Mouse (Mus musculus): ENCODE measurements at regions not wholly inside any gene's neighbourhood (a gene's known extent, or its start where the extent isn't known, plus 50 kb on each side); places are given as distances from the start of the nearest gene placed in this dataset.

GRCm38 (mm10) chr19:60300891-60301290 is 74.4 kb upstream of the Fam204a start:
- H3K27ac ChIP-seq: no peak overlapping the region
- H3K36me3 ChIP-seq (ENCODE audit: control insufficient read depth, insufficient read depth, low read length): no peaks in the 10 kb centered on the region
- 73% methylated on average over 2 of the region's 2 CpGs for WGBS
- DNase-seq: no peak
- H3K4me1 ChIP-seq (ENCODE audit: control insufficient read depth, insufficient read depth, low read length): no peaks in the 10 kb centered on the region
- no peaks in the 10 kb centered on the region for H3K27me3 ChIP-seq (ENCODE audit: control insufficient read depth, insufficient read depth, low read length)
- TF ChIP-seq CTCF (IDR thresholded peaks at IDR 0.05): no peak
- TF ChIP-seq POLR2A (IDR thresholded peaks at IDR 0.05; ENCODE audit: insufficient read depth, low read depth, low read length): no peak
- TF ChIP-seq EP300 (IDR thresholded peaks at IDR 0.05; ENCODE audit: insufficient read depth, low read depth, low read length): no peak
- H3K4me3 ChIP-seq: no peak overlapping the region
- no peak overlapping the region for H3K9ac ChIP-seq (ENCODE audit: low read depth, low read length)
- H3K79me2 ChIP-seq (replicated peaks; ENCODE audit: control insufficient read depth, insufficient read depth, low read length): no peaks in the 10 kb centered on the region
- intact Hi-C loops (cut with DNase I): no loop called here

DNA sequence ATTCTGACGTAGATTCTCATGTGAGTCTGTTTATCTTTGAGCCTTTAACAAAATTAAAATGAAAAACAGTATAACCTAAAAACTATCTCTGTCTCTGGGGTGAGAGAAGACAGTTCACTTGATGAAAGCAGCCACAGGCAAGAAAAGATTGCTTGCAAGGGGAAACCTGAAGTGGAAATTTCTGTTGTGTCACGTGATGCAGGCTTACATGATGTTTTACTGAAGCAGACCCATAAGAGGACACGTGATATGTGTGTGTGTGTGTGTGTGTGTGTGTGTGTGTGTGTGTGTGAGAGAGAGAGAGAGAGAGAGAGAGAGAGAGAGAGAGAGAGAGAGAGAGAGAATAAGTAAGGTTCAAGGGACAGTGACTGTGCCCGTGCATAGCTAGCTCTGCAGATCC is 63.7 kb upstream of the Fam204a start:
- Histone ChIP-seq H3K4me1 (ENCODE audit: control insufficient read depth, insufficient read depth, low read length) (no peaks in the 10 kb centered on the region), H3K27ac (no peak overlapping the region), H3K27me3 (ENCODE audit: control insufficient read depth, insufficient read depth, low read length) (peaks cover 2% of the 10 kb centered on the region; the same call in 1 of the 2 replicates), H3K4me3 (no peak overlapping the region), H3K79me2 (replicated peaks; ENCODE audit: control insufficient read depth, insufficient read depth, low read length) (no peaks in the 10 kb centered on the region), H3K9ac (ENCODE audit: low read depth, low read length) (no peak overlapping the region), H3K36me3 (ENCODE audit: control insufficient read depth, insufficient read depth, low read length) (no peaks in the 10 kb centered on the region)
- DNase-seq: no peak
- intact Hi-C loops (cut with DNase I): no loop called here
- WGBS: 62% methylated on average over 4 of the region's 4 CpGs
- TF ChIP-seq CTCF (IDR thresholded peaks at IDR 0.05) (no peak), EP300 (IDR thresholded peaks at IDR 0.05; ENCODE audit: insufficient read depth, low read depth, low read length) (no peak), POLR2A (IDR thresholded peaks at IDR 0.05; ENCODE audit: insufficient read depth, low read depth, low read length) (no peak)

DNA sequence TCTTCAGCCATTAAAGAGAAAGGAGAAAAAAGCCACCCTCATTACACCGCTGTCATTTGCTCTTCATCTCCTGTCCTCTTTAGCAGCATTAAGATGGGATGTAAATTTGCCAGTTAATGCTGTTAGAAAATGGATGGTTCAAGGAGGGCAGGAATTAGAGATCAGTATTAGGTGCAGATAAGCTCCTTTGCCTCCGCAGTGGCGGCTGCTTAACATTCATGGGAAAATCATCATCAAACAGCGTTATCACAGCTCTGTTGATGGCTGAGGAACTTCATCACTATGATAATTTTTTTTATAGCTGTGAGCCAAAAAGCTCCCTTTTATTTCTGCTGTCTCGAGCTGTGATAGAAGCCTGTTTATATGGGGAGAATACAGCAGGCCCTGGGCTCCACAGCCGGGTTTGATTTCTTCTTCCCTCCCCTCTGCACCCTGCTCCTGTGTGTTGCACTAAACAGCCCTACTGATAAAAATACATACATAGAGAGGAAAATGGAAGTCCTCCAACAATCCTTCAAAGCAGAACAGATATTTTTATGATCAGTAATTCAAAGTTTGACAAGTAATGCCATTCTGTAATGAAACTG is 60.4 kb upstream of the Fam204a start:
- Histone ChIP-seq H3K27ac (no peak overlapping the region), H3K4me1 (ENCODE audit: control insufficient read depth, insufficient read depth, low read length) (no peaks in the 10 kb centered on the region), H3K9ac (ENCODE audit: low read depth, low read length) (no peak overlapping the region), H3K79me2 (replicated peaks; ENCODE audit: control insufficient read depth, insufficient read depth, low read length) (no peaks in the 10 kb centered on the region), H3K4me3 (no peak overlapping the region), H3K27me3 (ENCODE audit: control insufficient read depth, insufficient read depth, low read length) (no peaks in the 10 kb centered on the region), H3K36me3 (ENCODE audit: control insufficient read depth, insufficient read depth, low read length) (no peaks in the 10 kb centered on the region)
- DNase-seq: no peak
- WGBS: 25% methylated on average over 6 of the region's 6 CpGs
- intact Hi-C loops (cut with DNase I): no loop called here
- no peak for TF ChIP-seq POLR2A (IDR thresholded peaks at IDR 0.05; ENCODE audit: insufficient read depth, low read depth, low read length)
- TF ChIP-seq EP300 (IDR thresholded peaks at IDR 0.05; ENCODE audit: insufficient read depth, low read depth, low read length): no peak
- TF ChIP-seq CTCF (IDR thresholded peaks at IDR 0.05): no peak

DNA sequence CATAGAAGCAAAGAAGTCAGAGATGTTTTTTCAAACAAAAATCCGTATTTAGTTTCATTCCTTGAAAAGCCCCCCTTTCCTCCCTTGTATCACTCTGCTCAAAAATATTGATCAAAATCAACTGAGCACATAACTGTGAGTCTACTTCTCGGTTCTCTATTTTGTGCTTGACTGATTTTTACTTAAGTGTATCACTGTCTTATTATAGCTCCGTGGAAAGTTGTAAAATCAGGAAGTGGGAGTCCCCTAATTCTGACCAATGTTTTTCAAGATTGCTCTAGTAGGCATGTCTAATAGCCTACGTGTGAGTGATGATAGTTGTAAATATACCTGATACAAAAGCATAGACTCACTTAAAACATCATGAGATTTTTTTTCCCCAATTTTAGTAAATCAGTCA is 58.4 kb upstream of the Fam204a start:
- Histone ChIP-seq H3K27me3 (ENCODE audit: control insufficient read depth, insufficient read depth, low read length) (no peaks in the 10 kb centered on the region), H3K9ac (ENCODE audit: low read depth, low read length) (no peak overlapping the region), H3K27ac (no peak overlapping the region), H3K79me2 (replicated peaks; ENCODE audit: control insufficient read depth, insufficient read depth, low read length) (no peaks in the 10 kb centered on the region), H3K36me3 (ENCODE audit: control insufficient read depth, insufficient read depth, low read length) (no peaks in the 10 kb centered on the region), H3K4me3 (no peak overlapping the region), H3K4me1 (ENCODE audit: control insufficient read depth, insufficient read depth, low read length) (no peaks in the 10 kb centered on the region)
- intact Hi-C loops (cut with DNase I): no loop called here
- no peak for DNase-seq
- no peak for TF ChIP-seq POLR2A (IDR thresholded peaks at IDR 0.05; ENCODE audit: insufficient read depth, low read depth, low read length)
- TF ChIP-seq CTCF (IDR thresholded peaks at IDR 0.05): no peak
- TF ChIP-seq EP300 (IDR thresholded peaks at IDR 0.05; ENCODE audit: insufficient read depth, low read depth, low read length): no peak
- WGBS: 58% methylated on average over 4 of the region's 4 CpGs

Data from heart, adult 2 months (tissue).